Mouse (Mus musculus): ENCODE measurements around the gene Slc7a5. TPM values are rescaled to one million over a fixed set of nuclear protein-coding genes. Genes with fewer than 3 reads are reported as not detected.

The Slc7a5 gene
- total RNA-seq, 2 experiments from 2014 or later: 4.2 to 5.7 TPM

DNA sequence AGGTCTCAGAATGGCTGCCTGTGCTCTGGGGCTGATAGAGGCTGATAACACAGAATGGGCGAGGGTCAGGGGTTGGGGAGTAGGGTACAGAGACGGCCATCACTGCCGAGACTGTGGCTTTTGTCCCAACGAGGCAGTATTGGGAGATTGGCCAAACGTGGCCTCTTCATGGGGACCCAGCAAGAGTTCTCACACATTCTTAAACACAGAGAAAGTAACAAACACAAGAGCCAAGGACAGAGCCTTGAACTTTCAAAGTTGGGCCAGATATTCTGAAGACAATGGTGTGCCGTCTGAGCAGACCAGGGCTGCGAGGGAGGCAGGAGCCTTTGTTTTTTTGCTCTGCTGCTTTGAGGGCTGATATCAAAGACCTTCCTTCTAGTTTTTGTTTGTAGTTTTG is 4.5 kb upstream of the Slc7a5 start:
- DNase-seq: no peak
- intact Hi-C loops (cut with DNase I; ENCODE audit: low total_unique reads): loop anchor here (2.0 kb wide), 1 partner anchor 39 kb away; no protein-coding TSS in a partner anchor

DNA sequence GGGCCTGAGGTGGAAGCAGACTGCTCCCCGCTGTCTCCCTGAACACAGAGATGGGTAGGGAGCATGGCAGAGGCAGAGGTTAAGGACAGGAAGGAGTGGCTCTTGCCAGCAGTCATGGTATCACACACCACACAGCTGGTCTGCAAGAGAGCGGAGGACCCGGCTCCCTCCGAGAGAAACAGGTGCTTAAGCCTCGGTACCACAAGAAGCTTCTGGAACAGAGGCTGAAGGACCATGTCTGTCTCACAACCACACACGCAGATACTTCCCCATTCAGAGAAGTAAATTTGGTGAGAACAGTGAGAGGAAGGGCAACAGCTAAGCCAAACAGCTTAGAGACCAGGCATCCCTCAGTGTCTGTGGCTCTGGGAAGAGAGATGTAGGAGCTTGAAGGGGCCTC is 3.9 kb upstream of the Slc7a5 start:
- DNase-seq: no peak
- intact Hi-C loops (cut with DNase I; ENCODE audit: low total_unique reads): loop anchor here (2.0 kb wide), 1 partner anchor 39 kb away; no protein-coding TSS in a partner anchor

DNA sequence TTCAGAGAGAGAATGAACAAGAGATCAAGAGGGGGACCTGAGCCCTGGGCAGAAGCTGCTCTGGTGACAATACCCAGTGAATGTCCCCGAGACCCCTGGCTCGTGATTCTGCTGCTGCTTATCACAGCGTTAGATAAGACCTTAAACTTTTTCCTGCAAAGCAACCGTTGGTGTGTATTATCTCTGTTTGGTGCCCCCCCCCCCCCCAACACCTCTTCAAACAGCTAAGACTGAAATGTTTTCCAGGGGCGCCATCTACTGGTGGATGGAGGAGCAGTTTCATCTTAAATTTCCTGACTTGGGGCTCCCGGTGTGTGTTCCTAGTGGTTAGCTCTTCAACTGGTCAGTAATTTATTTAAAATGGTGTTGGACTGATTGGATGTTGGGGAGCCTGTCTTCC is 2.2 kb upstream of the Slc7a5 start:
- intact Hi-C loops (cut with DNase I; ENCODE audit: low total_unique reads): loop anchor here (2.0 kb wide), 2 partner anchors 37 to 59 kb away; no protein-coding TSS in a partner anchor
- peak; percentile 73 for DNase-seq

DNA sequence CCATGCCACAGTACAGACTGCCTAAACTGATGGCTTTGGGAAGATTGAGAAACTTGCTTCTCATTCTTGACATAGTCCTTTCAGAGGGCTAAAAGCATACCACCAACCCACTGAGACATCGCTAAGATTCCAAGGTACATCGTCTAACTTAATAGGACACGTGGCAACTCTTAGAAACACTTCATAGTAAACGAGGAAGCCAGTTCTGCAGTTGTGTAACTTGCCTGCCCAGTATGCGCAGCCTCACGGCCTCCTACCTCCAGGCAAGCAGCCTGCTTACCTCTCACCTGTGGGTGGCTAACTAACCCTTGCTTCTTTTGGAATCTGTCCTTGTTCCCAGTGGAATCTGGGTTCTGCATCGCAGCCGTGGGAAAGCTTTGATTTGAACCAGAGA is 1.7 kb upstream of the Slc7a5 start:
- DNase-seq: no peak
- intact Hi-C loops (cut with DNase I; ENCODE audit: low total_unique reads): loop anchor here (2.0 kb wide), 1 partner anchor 58 kb away; no protein-coding TSS in a partner anchor

DNA sequence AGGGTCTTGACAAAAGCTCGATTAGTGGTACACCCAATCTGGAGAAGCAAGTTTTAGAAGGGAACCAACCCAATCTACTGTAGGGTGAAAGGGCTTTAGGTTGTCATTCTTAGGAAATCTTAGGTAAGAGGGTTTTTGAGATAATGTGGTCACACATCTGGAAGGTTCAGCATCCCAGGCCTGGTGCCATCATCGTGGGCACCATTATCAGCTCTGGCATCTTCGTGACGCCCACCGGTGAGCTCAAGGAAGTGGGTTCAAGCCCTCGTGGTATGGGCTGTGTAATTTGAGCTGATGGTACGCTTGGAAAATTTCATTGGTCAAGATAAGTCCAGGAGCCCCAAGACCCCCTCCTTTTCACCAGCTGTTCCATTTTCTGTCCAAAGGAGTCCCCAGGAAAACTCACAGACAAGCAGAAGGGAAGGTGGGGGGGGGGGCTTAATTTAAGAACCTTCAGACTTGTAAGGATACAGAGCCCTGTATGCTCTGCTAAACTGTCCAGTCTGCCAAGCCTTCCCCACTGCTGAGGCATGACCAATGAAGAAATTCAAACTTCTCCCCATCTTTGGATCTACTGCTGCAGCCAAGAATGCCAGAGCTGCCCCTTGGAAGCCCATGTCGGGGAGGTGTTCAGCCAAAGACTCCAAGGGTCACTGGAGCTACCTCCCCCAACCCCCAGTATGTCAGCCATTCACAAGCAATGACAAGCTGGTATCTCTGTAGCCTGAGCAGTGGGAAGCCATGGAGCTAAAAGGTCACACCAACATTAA is 1.1 kb upstream of the Slc7a5 start:
- intact Hi-C loops (cut with DNase I; ENCODE audit: low total_unique reads): loop anchor here (2.0 kb wide), 1 partner anchor 58 kb away; no protein-coding TSS in a partner anchor
- no peak for DNase-seq

DNA sequence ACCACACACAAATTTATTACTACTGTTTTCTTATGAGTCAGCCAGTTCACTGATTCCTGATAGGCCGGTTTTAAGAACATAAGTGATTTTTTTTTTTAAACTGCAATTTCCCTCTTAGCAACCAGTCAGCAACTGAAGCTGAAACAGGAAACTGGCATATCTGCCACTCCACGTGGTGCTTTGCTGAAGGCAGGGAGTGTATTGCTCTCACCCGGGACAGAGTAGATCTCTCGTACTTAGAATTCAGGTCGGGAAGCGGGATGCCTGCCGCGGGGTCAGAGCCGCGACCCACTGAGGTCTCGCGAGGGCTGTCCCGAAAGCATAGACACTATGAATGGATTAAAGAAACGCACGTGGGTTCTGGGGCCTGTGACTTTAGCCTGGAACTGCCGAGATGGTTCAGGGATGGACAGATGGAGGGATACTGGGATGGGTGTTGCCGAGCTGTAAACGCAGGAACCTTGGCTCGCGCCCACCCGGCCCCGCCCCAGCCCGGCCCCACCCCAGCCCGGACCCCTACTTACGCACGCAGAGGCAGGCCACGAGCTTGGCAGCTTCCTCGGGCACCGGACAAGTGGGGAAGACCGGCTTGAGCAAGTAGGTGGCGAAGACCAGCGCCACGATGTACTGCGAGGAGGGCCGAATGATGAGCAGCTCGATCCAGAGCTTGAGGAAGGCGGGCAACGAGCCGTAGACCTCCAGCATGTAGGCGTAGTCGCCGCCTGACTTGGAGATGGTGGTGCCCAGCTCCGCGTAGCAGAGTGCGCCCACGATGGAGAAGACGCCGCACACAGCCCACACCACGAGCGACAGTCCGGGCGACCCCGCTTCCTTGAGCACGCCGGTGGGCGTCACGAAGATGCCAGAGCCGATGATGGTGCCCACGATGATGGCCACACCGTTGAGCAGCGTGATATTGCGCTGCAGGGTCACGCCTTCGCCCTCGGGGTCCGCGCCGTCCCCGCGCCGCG is 667 bp downstream of the Slc7a5 start:
- no peak for DNase-seq
- intact Hi-C loops (cut with DNase I; ENCODE audit: low total_unique reads): no loop called here

DNA sequence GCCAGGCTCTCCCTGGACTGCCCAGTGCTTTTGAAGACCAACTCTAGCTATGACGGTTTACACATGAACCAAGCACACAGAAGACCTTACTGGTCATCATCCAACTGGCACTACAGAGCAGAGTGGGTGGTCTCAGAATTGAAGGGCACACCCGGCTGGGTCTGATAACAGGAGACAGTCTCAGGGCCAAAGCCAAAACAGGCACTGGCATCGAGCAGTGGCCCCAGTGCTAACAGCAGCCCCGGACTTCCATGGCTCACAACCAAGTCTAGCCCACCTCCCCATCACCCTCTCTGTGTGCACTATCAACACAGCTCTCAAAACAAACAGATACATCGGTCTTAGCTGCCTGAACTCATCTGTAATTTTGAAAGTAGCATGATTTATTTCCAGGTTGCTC is 1.6 kb downstream of the Slc7a5 start:
- DNase-seq: no peak
- intact Hi-C loops (cut with DNase I; ENCODE audit: low total_unique reads): no loop called here

DNA sequence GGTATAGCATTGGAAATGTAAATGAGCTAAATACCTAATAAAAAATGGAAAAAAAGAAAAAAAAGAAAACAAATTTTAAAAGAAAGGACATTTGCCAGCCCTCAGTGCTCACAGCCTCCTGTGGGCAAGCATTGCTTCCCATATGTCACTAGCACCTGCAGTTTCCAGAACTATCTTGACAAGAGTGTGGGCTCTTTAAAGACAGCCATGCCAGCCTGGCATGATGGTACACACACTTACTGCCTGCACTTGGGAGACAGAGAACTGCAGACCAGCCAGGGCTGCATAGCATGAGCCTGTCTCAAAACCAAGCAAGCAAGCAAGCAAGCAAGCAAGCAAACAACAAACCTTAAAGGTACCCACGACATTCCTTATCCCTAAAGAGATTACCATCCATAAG is 2.1 kb downstream of the Slc7a5 start:
- intact Hi-C loops (cut with DNase I; ENCODE audit: low total_unique reads): no loop called here
- DNase-seq: no peak

DNA sequence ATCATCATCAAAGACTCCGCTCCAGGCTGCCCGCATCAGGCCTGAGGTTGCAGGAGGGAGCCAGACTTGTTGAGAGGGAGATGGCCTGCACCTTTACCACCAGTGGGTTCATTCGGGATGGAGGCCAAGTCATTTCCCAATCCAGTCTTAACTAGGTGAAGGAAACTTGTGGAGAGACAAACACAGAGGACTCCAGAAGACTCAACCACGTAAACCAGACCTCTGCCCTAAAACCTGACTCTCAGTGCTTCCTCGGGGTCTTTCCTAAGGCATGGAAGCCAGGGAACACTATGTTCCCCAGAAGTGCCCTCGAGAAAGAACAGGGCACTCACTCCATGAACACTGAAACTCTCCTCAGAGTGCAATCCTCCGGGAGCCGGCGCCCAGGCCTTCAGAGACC is 2.5 kb downstream of the Slc7a5 start:
- no peak for DNase-seq
- intact Hi-C loops (cut with DNase I; ENCODE audit: low total_unique reads): no loop called here

DNA sequence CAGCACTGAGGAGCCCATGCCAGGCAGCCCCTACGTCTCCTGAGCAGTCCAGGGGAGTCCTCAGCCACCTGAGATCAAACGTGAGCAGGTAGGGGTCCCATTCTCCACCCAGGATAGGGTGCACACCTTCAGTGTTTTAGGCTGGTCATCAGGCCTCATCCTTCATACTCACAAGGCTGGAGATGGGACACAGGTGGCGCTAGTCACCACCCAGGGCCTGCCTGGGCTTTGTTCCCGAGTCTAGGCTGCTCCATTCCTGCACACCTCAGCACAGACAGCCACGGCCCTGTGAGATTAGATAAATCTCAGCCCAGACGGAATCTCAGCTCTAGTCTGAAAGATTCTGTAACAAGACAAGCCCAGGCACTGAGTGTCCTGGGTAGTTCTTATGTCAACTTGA is 3.5 kb downstream of the Slc7a5 start:
- DNase-seq: no peak
- intact Hi-C loops (cut with DNase I; ENCODE audit: low total_unique reads): no loop called here

DNA sequence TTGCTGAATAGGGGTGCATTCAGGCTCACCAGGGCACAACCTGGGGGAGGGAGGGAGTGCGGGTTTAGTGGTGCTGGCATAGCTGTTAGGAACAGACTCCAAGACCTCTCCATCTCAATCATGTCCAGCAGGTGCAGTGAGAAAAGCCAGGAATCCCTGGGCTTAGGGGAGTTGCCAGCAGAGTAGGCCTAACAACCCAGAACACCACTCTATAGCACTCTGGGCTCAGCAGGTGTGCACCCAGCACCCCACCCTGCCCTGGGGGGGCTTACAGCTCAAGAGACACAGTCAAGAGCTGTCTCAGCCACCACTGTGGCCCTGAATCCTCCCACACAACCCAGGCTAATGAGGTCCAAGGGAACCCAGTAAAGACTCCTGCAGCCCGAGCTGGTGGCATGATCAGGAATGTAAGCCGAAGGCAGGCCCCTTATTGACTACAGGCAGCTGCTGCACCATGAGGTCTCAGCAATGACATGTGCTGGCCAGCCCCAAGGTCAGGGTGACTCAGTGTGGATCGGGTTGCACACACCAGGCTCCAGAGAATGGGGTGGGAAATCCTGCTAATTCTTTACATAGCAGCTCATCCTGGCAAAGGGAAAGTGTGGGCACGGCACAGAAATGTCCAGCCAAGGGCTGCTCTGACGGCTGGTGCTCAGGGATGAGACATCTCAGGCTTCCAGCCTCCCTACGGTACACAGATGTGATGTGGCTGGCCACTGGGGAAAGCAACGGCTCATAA is 5.8 kb downstream of the Slc7a5 start:
- intact Hi-C loops (cut with DNase I; ENCODE audit: low total_unique reads): no loop called here

DNA sequence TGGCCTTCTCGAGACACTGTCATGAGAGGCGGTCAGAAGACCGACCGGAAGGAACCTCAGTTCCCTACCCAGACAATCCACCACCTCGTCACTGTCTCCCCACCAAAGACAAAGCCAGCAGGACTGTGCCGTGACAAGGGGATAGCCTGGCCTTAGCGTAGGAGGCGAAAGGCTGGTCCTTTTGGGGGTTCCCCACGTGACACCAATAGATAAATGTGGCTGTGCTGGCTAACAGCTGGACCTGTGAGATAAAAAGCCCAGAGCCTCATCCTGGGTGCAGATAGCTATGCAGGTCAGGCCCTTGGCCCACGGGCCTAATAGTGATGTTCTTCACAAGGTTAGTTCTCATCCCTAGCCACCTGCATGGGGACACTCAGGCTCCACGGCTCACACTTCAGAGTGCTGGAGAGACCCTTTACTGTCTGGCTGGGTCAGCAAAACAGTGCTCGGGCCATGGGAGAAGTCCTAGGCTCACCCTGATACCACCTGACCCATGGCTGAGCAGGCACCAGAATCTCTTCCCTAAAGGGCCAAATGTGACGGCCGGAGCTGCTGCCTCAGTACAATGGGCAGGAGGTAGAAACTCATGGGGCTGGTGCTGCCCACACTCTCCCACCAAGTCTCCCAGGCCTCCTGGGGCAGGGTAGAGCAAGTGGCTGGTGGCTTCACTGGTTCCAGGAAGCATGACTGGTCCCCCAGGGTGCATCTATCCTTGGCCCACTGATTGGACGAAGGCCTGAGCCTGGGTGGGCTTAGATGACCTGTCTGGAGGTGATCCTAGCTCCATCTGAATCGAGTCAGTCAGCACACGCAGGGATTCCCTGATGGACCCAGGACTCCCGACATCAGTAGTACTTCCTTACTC is 8.1 kb downstream of the Slc7a5 start:
- intact Hi-C loops (cut with DNase I; ENCODE audit: low total_unique reads): no loop called here
- DNase-seq: no peak

More for the DNA sequence above, 5.8 kb downstream of the Slc7a5 start:
- DNase-seq: peak; percentile 60

DNA sequence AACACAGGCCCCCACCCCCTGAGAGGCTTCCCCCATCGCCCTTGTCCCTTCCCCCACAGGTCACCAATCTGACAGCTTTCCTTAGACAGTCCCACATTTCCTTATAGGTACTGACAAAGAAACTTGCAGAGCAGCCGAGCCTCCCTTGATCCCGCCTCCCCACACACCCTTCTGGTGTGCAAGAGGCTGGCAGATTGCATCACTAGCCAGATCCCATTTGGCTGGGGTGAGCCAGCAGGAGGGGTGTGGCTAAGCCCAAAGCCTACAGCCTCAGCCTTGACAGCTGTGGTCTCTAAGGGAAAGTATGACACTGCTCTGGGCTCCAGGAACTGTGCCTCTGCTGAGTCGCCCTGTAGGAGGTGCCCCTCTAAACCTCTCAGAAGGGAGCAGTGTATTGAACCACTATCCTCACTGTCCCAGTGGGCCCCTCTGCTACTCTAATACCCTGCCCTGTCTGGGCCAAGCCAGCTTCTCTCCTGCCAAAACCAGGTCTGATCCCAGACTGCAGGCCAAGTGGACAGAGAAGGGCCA is 9.0 kb downstream of the Slc7a5 start:
- peak; percentile 84 for DNase-seq
- intact Hi-C loops (cut with DNase I; ENCODE audit: low total_unique reads): no loop called here

DNA sequence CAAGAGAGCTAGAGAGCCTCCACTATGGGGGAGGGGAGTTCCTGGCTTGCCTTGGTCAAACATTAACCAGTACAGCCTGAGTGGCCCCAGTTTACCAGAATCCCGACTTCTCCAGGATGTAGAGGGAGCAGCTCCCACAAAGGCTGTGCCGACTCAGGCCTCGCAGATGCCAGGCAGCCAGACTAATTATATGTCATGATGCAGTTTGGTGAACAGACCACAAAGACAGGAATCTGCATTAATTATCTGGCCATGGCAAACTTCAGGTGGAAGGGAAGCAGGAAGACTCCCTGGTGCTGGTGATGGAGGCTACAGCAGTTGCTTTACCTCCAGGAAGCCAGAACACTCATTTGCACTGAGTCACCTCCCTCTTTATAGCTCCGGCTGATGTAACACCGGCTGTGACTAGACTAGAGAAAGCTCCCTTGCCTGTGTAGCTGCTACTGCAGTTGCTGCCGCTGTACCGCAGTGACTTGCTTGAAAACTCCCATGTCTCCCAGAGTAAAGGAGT is 9.6 kb downstream of the Slc7a5 start:
- no peak for DNase-seq
- intact Hi-C loops (cut with DNase I; ENCODE audit: low total_unique reads): no loop called here

DNA sequence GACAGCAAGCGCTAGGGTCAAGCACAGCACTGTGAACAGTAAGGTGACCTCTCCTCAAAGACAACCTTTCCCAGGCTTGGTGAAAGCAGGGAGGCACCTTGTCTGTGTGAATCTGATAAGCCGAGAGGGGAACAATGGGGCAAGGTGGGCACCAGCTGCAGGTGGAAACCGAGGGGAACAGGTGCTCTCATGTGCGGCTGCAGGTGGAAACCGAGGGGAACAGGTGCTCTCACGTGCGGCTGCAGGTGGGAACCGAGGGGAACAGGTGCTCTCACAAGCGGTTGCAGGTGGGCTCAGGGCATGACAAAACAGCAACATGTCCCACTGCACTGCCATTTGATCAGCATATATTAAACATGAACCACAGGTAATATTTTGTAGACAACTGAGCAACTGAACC is 10.3 kb downstream of the Slc7a5 start:
- no peak for DNase-seq
- intact Hi-C loops (cut with DNase I; ENCODE audit: low total_unique reads): no loop called here

DNA sequence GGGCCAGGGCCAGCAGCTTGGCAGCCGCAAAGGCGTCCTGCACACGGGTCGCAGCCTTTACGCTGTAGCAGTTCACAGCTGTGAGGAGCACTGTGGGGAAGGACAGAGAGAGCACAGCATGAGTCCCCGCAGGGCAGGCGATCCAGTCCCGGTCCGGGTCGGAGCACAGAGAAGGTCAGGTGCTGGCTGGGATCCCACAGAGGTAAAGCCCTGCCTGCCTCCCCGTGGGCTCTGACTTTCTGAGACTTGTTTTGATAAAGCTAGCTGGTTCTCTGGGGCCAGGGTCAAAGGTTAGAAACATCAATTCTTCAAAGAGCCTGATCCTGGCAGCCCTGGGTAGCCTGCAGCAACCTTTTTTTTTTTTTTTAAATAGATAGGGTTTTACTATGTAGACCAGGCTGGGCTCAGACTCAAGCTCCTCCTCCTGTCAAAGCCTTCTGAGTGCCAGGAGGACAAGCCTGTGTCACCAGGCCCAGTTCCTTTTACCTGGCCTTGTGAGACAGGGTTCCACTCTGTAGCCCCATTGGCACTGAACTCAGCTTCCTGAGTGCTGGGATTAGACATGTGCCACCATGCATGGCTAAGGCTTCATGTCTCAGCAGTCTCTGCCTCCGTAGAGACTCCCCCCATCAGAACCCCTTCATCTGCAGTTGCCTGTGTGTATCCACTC is 10.9 kb downstream of the Slc7a5 start:
- no peak for DNase-seq
- intact Hi-C loops (cut with DNase I; ENCODE audit: low total_unique reads): no loop called here

DNA sequence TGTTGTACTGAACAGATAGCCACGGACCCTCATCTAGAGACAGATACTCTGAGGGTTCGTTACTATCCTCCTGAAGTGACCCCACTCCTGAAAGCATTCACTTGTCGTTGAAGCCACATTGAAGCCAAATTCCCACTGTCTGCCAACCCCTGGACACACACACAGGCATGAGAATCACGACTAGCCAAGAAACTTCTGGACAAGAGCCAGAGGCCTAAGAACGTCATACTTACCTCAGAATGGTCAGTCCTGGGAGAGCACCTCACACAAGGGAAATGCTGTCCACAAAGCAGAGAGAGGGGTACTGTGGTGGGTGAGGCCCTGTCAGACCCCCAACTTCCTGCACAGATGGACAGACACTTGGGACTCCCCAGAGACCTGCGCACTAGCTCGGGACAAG is 11.6 kb downstream of the Slc7a5 start:
- intact Hi-C loops (cut with DNase I; ENCODE audit: low total_unique reads): no loop called here
- no peak for DNase-seq

DNA sequence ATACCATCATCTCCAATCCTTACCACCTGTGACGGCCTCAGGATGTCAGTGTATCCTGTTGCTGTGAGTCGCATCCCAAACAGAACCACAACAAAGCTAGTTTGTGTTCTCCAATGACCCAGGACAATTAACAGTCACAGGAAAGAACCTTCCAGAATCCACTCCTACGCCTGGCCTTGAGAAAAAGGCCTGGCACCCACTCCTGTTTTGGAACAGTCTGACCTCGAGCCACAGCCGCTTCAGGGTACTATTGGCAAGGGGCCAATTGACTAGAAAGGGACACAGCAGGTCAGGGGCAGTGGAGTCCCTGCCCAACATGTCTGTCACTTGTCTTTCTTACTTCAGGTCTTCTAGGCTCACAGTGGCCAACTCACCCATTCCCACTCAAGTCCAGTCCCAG is 14.6 kb downstream of the Slc7a5 start:
- intact Hi-C loops (cut with DNase I; ENCODE audit: low total_unique reads): no loop called here
- DNase-seq: no peak

Measured in gastrocnemius, postnatal 14 days (tissue).